Mouse (Mus musculus) liver, postnatal 0 days (tissue): ENCODE measurements around the gene Nme6. TPM values are rescaled to one million over a fixed set of nuclear protein-coding genes. Genes with fewer than 3 reads are reported as not detected.
"Not testable (repeated sequence)": the region's sequence is repeated elsewhere in the genome, so short reads cannot be mapped to it uniquely, and the experiment has no call there.

ENCODE experiments used
- ATAC-seq: fragments of 200-750 bp; cut with Nextera tagmentation; 2 replicates; pipeline ENCODE4 v1.8.0; 2017; ENCODE audit warnings: mild to moderate bottlenecking, moderate library complexity
- DNase-seq: peaks from one replicate; pipeline ENCODE4 v3.0.0-alpha.2; 2016
- H3K27ac ChIP-seq: fragments of 300-500 bp; sonication (generic); 2 replicates; pipeline ENCODE4 v1.5.1; 2014; ENCODE audit warnings: antibody characterized with exemption, moderate library complexity, mild to moderate bottlenecking, low read depth
- H3K27me3 ChIP-seq: fragments of 300-500 bp; sonication (generic); 2 replicates; pipeline ENCODE4 v1.6.1; 2014; ENCODE audit warnings: low read length, control low read depth, mixed read lengths; ENCODE audit not compliant: insufficient read depth
- H3K36me3 ChIP-seq: fragments of 300-500 bp; sonication (generic); replicated peaks from 2 replicates; pipeline ENCODE4 v1.6.1; 2014; ENCODE audit warnings: mild to moderate bottlenecking, control low read depth, low read length, moderate library complexity, mixed read lengths; ENCODE audit not compliant: insufficient read depth
- H3K4me1 ChIP-seq: fragments of 300-500 bp; sonication (generic); 2 replicates; pipeline ENCODE4 v1.6.1; 2014; ENCODE audit warnings: antibody characterized with exemption, mild to moderate bottlenecking, control low read depth; ENCODE audit not compliant: insufficient read depth
- H3K4me2 ChIP-seq: fragments of 300-500 bp; sonication (generic); 2 replicates; pipeline ENCODE4 v1.6.1; 2014; ENCODE audit warnings: low read depth, mild to moderate bottlenecking, low read length, moderate library complexity, mixed read lengths
- H3K4me3 ChIP-seq: fragments of 300-500 bp; sonication (generic); 2 replicates; pipeline ENCODE4 v1.5.1; 2014; ENCODE audit warnings: low read depth, low read length
- H3K9ac ChIP-seq: fragments of 300-500 bp; sonication (generic); replicated peaks from 2 replicates; pipeline ENCODE4 v1.6.1; 2014; ENCODE audit warnings: mild to moderate bottlenecking, moderate library complexity
- H3K9me3 ChIP-seq: fragments of 300-500 bp; sonication (generic); 2 replicates; pipeline ENCODE4 v1.6.1; 2016; ENCODE audit warnings: mild to moderate bottlenecking, control low read depth, low read length, mixed read lengths
- CTCF ChIP-seq: sonication (generic); IDR thresholded peaks from 2 replicates; pipeline ENCODE4 v1.5.1; 2016; ENCODE audit warnings: antibody characterized with exemption, low read depth
- EP300 ChIP-seq: IDR thresholded peaks from 2 replicates; pipeline ENCODE4 v1.6.1; 2016; ENCODE audit warnings: antibody characterized with exemption, low read depth, mild to moderate bottlenecking
- WGBS: fragments of 180-500 bp; shearing (Covaris S2); extraction: QIAGEN DNeasy Blood & Tissue Kit; methylation state at CpG from one replicate; pipeline ENCODE4 v1.1.7; 2014; ENCODE audit not compliant: insufficient replicate concordance; 5-methylcytosine and 5-hydroxymethylcytosine counted together
- polyA plus RNA-seq: library from polyadenylated mRNA; unstranded; fragments of >200 nt; fragmentation: Nextera tagmentation; extraction: Ambion mirVana; gene quantifications from 2 replicates; pipeline ENCODE4 v1.2.1, GENCODE M21; 2015

Nme6 gene
- polyA plus RNA-seq = 30.6 and 30.7 TPM in 2 replicates

DNA sequence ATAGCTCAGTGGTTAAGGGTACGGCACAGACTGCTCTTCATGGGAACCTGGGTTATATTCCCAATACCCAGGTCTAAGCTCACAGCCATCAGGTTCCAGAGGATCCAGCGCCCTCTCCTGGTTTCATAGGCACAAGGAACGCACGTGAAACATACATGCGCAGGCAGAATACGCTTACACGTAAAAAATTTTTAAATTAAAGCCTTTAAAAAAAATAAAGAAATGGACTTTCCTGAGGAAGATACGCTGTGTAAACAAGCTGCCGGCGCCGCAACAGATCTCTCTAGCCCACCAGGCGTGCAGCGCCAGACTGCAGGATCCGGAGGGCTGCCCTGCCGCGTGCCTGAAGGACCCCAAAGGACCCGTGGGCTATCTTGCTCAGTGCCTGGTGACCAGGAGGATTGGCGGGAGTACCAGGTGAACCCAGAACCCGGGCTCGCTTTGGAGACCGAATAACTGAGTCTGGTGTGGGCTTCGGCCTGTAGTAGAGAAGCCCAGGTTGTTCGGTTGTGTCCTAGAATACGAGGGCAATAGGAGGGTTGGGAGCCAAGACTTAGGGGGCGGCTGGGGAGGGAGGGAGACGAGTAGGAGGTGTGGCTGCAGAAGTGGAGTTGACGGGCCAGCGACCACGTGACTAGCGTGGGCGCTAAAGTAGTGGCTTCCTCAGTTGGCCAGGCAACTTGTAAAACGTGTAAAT is at the start of gene Nme6:
TSS of gene Nme6 (plus strand) at position 359 of the 697 bp plus-strand sequence.
- ATAC-seq = peak; percentile 99

DNA sequence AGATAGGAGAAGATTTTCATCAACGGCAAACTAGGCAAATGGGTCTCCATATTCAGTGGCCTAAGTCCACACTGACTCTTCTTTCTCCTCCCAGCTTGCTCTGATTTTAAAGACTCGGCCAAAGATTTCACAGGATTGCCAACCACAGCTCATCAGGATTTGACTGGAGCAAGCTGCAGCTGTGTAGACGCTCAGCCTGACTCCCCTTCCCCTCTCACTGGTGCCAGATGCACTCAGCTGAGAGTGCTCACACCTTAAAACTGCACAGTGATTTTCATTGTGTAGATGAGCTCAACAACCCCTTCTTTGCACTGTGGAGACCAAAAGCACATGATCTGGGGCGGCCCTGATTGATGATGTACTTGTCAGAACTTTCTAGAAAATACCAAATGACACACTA is 42.0 kb upstream of the Nme6 start, which contains the start of gene Fbxw27:
TSS of gene Fbxw27 (minus strand) at position 101 of the 400 bp plus-strand sequence.
- not testable (repeated sequence) for H3K4me3 ChIP-seq, H3K36me3 ChIP-seq, H3K27me3 ChIP-seq, H3K4me1 ChIP-seq, H3K9me3 ChIP-seq, H3K27ac ChIP-seq, H3K4me2 ChIP-seq, DNase-seq, H3K9ac ChIP-seq, ATAC-seq
- 69% methylated on average over 4 of the region's 4 CpGs for WGBS

More for the DNA sequence above, at the start of gene Nme6:
- H3K4me2 ChIP-seq = peak within 1 kb of the TSS; percentile 99
- TF ChIP-seq EP300 (0 out of 2 replicates have a peak, but pooled peaks have one; percentile 6), CTCF (peak; percentile 80)
- DNase-seq = peak; percentile 93
- under 1% methylated on average over 32 of the region's 32 CpGs for WGBS
- H3K4me1 ChIP-seq = peaks cover 9% of the 10 kb centered on the region; the same call in 1 of the 2 replicates
- H3K27ac ChIP-seq = peak within 1 kb of the TSS; percentile 74
- H3K9me3 ChIP-seq = no peaks in the 10 kb centered on the region
- H3K4me3 ChIP-seq = peak within 1 kb of the TSS; percentile 84
- H3K27me3 ChIP-seq = no peaks in the 10 kb centered on the region
- H3K9ac ChIP-seq = peak within 1 kb of the TSS; percentile 60
- no peaks in the 10 kb centered on the region for H3K36me3 ChIP-seq

DNA sequence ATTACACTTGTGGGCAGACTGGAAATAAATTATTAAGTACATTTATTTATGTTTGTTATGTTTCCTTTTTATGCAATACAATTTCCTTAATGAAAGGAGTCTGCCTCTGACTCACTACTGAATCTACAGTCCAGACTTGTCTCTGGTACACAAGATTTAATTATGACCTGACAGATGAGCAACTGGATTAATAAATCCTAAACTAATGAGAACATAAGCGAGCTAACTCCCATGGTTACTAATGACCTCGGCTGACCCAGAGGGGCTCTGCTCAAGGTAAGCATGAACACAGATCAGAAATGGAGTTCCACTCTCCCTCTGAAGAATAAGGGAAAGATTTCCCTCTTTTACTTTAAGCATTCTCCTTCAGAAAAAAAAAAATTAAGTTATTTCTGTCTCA is 37.3 kb upstream of the Nme6 start:
- ATAC-seq (no peak), DNase-seq (no peak)
- Histone ChIP-seq H3K27me3 (no peaks in the 10 kb centered on the region), H3K4me3 (no peak overlapping the region), H3K4me1 (no peaks in the 10 kb centered on the region), H3K4me2 (no peak overlapping the region), H3K27ac (no peak overlapping the region), H3K9me3 (no peaks in the 10 kb centered on the region), H3K36me3 (no peaks in the 10 kb centered on the region), H3K9ac (no peak overlapping the region)
- WGBS = 75% methylated on average over 2 of the region's 2 CpGs
- TF ChIP-seq EP300 (no peak), CTCF (no peak)

DNA sequence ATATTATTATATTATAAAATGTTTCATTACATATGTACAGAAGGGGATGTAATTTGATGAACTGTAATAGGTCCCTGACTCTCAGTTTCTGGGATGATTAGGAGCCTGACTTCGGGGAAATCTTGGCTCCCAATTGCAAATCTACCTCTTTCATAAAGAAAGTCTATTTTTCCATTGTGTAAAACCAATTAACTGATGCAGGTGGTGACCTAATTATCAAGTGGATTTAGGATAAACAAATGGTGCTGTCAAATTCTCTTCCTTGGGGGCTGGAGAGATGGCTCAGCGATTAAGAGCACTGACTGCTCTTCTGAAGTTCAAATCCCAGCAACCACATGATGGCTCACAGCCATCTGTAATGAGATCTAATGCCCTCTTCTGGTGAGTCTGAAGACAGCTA is 36.7 kb upstream of the Nme6 start:
- H3K27me3 ChIP-seq = no peaks in the 10 kb centered on the region

DNA sequence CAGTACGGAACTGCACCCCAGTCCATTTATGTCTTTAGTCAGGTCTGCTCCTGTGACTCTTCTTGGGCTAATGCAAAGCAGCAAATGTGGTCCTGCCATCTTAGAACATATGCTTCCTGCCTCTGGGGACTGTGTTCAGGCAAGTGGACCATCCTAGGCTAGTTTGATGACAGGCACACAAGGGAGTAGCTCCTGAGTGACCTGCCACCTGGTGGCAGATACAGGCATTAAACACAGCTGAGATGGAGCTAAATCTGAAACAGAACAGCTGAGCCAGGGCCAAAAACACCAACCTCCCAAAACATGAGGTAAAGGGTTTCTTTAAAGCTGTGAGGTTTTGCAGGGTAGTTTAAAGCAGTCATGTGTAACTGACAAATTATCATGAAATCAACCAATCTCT is 34.5 kb upstream of the Nme6 start:
- H3K36me3 ChIP-seq = no peaks in the 10 kb centered on the region
- WGBS = 89% methylated on average over 1 of the region's 1 CpGs
- H3K4me2 ChIP-seq = no peak overlapping the region
- no peak for TF ChIP-seq EP300
- TF ChIP-seq CTCF = peak; percentile 58
- no peak overlapping the region for H3K4me3 ChIP-seq
- H3K27ac ChIP-seq = no peak overlapping the region
- peak; percentile 20 for DNase-seq
- no peaks in the 10 kb centered on the region for H3K4me1 ChIP-seq
- no peak for ATAC-seq
- no peaks in the 10 kb centered on the region for H3K9me3 ChIP-seq
- no peak overlapping the region for H3K9ac ChIP-seq
- H3K27me3 ChIP-seq = no peaks in the 10 kb centered on the region

More for the DNA sequence above, 36.7 kb upstream of the Nme6 start:
- ATAC-seq (no peak), DNase-seq (no peak)
- Histone ChIP-seq H3K27ac (no peak overlapping the region), H3K4me1 (no peaks in the 10 kb centered on the region), H3K4me2 (no peak overlapping the region), H3K9me3 (no peaks in the 10 kb centered on the region), H3K4me3 (no peak overlapping the region), H3K9ac (no peak overlapping the region), H3K36me3 (no peaks in the 10 kb centered on the region)
- TF ChIP-seq CTCF = no peak
- no peak for TF ChIP-seq EP300
- 68% methylated on average over 2 of the region's 2 CpGs for WGBS

DNA sequence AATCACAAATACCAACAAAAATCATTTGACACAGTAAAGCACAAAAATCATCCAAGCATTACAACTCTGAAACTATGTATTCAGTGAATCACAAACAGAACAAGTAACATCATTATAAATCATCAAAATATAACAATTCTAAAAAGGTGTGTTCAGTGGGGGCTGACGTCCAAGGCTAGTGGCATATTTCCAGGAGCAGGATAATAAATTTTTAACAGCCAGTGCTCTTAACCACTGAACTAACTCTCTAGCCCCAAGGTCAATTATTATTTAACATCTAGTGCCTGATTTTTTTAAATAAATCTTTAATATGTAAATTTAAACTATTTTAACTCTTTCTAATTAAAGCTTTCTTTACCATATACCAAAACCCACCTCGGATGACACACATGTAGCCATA is 27.0 kb upstream of the Nme6 start:
- H3K36me3 ChIP-seq, H3K27ac ChIP-seq, DNase-seq, H3K9ac ChIP-seq, ATAC-seq, H3K4me2 ChIP-seq, H3K27me3 ChIP-seq, H3K4me3 ChIP-seq, H3K4me1 ChIP-seq, H3K9me3 ChIP-seq: not testable (repeated sequence)
- WGBS = 72% methylated on average over 2 of the region's 2 CpGs
